Mouse (Mus musculus) B cell, adult (primary cell): ENCODE results near the gene Capn11. TPM values are rescaled to one million over a fixed set of nuclear protein-coding genes. Genes with fewer than 3 reads are reported as not detected.

Experiments
- total RNA-seq: library from RNA; stranded (reverse); gene quantifications from 4 replicates; pipeline ENCODE4 v1.2.4, GENCODE M21; 2023; ENCODE audit not compliant: inconsistent age

Gene Capn11
- total RNA-seq = 1.5 to 3.8 TPM (median 2.1 TPM) in 4 replicates

DNA sequence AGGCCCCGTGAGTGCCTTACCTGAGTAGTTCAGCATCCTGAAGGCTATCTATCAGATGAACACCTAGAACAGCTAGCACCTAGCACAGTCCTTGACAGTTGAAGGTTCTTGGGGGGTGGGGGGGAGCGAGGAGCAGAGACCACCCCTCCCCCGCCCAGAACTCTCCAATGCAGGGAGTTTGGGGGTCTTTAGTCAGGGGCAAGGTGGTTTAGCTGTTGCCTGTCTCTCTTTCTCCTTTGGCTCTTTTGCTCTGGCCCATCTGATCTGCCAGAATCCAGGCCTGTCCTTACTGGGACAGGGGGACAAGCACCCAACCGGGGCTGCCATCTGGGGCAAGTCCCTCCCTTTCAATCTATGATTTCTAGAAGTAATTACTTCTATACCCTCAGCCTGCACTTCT lies at the start of gene Capn11:
Capn11 (minus strand) TSS at position 101 of the 400 bp plus-strand sequence.

DNA sequence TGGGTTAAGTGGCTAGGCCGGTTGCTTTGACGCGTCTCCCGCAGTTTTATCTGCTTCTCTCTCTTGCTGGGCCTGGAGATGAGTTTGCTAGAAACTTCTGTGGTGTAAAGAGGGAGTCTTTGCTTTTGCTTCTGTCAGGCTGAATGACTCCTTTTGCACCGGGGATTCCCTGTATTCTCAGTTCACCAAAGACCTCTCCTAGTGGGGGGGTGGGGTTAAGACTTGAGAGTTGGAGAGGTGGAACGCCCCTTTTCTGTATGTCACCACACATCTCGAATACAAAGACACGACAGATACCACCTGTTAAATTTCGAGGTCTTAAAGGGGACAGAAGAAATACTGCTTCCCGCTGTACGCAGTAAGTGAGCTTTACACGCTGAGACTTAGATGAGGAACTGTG lies 27.6 kb upstream of the Capn11 start, which contains the start of gene Tmem63b:
Tmem63b (minus strand) TSS at position 190 of the 400 bp plus-strand sequence.

DNA sequence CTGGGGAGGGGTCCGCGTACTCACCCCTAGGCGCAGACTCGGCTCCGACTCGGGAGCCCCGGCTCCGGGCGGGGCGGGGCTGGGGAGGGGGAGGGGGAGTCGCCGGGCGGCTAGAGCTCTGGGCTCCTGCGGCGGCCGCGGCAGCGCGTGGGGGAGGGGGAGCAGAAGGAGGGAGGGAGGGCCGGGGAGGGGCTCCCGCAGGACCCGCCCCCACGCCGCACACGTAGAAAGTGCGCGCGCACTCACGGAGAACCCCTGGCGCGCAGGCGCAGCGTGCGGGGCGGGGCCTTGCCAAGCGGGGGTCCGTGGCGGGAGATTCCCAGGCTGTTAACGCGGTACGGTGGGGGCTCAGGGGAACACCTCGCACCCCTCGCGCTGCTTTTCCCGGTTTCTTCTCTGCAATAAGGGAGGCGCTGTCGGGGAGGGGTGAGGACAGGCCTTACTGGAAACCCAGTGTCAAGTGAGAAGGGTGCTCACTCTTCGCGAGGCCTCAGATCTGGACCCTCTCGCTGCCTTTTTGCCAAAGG lies 27.0 kb upstream of the Capn11 start, which contains the start of gene Mrpl14:
Mrpl14 (plus strand) TSS at position 230 of the 527 bp plus-strand sequence.

DNA sequence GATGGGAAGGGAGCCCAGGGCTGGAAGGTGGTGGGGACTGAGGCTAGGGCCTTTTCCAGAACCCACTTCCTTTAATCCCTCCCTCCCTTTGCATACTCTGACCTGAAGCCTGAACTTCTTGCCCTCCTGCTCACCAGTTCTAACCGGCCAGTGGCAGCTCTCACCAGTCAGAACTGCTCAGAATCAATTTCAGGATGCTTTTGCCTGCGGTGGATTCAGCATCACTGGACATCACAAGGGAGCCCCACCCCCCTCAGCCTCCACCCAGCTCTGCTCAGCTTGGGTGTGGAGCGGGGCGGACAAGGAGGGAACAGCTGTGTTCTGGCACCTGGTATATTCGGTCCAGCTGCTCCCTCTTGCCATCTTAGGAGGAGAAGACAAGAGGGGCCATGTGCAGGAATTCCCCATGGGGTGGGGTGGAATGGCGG lies 57.2 kb downstream of the Capn11 start, which contains the start of gene Mymx:
Mymx (minus strand) TSS at position 226 of the 428 bp plus-strand sequence.

GRCm38 (mm10) chr17:45599446-45600242 lies 59.5 kb downstream of the Capn11 start, which contains the start of gene Slc29a1:
Slc29a1 (minus strand) TSS chr17:45599606.

Other genes starting within 250 kb of the Capn11 start
- 94.6 to 97.8 TPM (median 95.5 TPM) in 4 replicates for gene Cdc5l, start 225.6 kb downstream of the Capn11 start, total RNA-seq
- gene Spats1, start 183.9 kb downstream of the Capn11 start, total RNA-seq = not detected in 4 replicates
- gene Aars2, start 152.5 kb downstream of the Capn11 start, total RNA-seq = 13.8 to 18.5 TPM (median 17.9 TPM) in 4 replicates
- gene Tcte1, start 135.9 kb downstream of the Capn11 start, total RNA-seq = not detected in 4 replicates
- 0.16 to 0.80 TPM (median 0.47 TPM) in 4 replicates for gene Tmem151b, start 109.6 kb downstream of the Capn11 start, total RNA-seq
- gene Nfkbie, start 103.6 kb downstream of the Capn11 start, total RNA-seq = 151 to 160 TPM (median 154 TPM) in 4 replicates
- 50.3 to 70.4 TPM (median 57.4 TPM) in 4 replicates for gene Slc35b2, start 95.5 kb downstream of the Capn11 start, total RNA-seq
- 1,056 to 1,151 TPM (median 1,099 TPM) in 4 replicates for gene Hsp90ab1, start 86.1 kb downstream of the Capn11 start, total RNA-seq
- 22.9 to 26.3 TPM (median 25.1 TPM) in 4 replicates for gene Slc29a1, start 59.7 kb downstream of the Capn11 start, total RNA-seq
- gene Mymx, start 57.2 kb downstream of the Capn11 start, total RNA-seq = not detected in 4 replicates
- gene Mrpl14, start 27.0 kb upstream of the Capn11 start, total RNA-seq = 26.2 to 32.3 TPM (median 28.8 TPM) in 4 replicates
- gene Tmem63b, start 27.6 kb upstream of the Capn11 start, total RNA-seq = 25.9 to 36.5 TPM (median 29.4 TPM) in 4 replicates
- not detected in 4 replicates for gene 1600014C23Rik, start 74.5 kb upstream of the Capn11 start, total RNA-seq